Mouse (Mus musculus): Measurements from ENCODE around the gene Nostrin. TPM values are rescaled to one million over a fixed set of nuclear protein-coding genes. Genes with fewer than 3 reads are reported as not detected.

Gene Nostrin
- total RNA-seq, 1 experiment: 2.5 TPM

GRCm38 (mm10) chr2:69128921-69129395 lies 6.6 kb upstream of the Nostrin start:
- no peaks in the 10 kb centered on the region for H3K36me3 ChIP-seq (ENCODE audit: control insufficient read depth, insufficient read depth, low read length, poor library complexity, severe bottlenecking)
- H3K27ac ChIP-seq (ENCODE audit: insufficient read depth, low read depth, low read length, poor library complexity, severe bottlenecking): no peak overlapping the region
- no peak overlapping the region for H3K4me3 ChIP-seq (ENCODE audit: insufficient read depth in 1 of 2, low read depth in 1 of 2, low read length in 2 of 2, poor library complexity in 1 of 2, severe bottlenecking in 1 of 2)
- in situ Hi-C loops (cut with MboI; ENCODE audit: low sequenced_read_pairs in 2 of 2, unreplicated experiment in 2 of 2): no loop called here
- no peak for DNase-seq (ENCODE audit: low read depth, low spot score)
- H3K9me3 ChIP-seq (ENCODE audit: control insufficient read depth, insufficient read depth, low read depth, low read length): no peaks in the 10 kb centered on the region
- no peak for TF ChIP-seq HCFC1 (IDR thresholded peaks at IDR 0.05; ENCODE audit: borderline replicate concordance, insufficient read depth, low read length)
- no peak for TF ChIP-seq ZC3H11A (IDR thresholded peaks at IDR 0.05; ENCODE audit: borderline replicate concordance, low read depth, low read length)
- TF ChIP-seq ZNF384 (IDR thresholded peaks at IDR 0.05; ENCODE audit: low read depth, low read length): no peak
- TF ChIP-seq CHD2 (IDR thresholded peaks at IDR 0.05; ENCODE audit: low read depth, low read length): no peak
- TF ChIP-seq MAFK (IDR thresholded peaks at IDR 0.05; ENCODE audit: insufficient read depth, low read depth, low read length): no peak
- H3K9ac ChIP-seq (ENCODE audit: insufficient read depth, low read depth, low read length, poor library complexity, severe bottlenecking): no peak overlapping the region
- peaks cover 3 to 9% of the 10 kb centered on the region in 2 experiments; a peak in 2 of 4 replicates for H3K4me1 ChIP-seq (ENCODE audit: control insufficient read depth in 2 of 2, insufficient read depth in 2 of 2, low read length in 2 of 2, poor library complexity in 1 of 2)

- in situ Hi-C loops (cut with MboI; ENCODE audit: low sequenced_read_pairs in 2 of 2, unreplicated experiment in 2 of 2): no loop called here
- no peak for DNase-seq (ENCODE audit: low read depth, low spot score)
- no peaks in the 10 kb centered on the region for H3K9me3 ChIP-seq (ENCODE audit: control insufficient read depth, insufficient read depth, low read depth, low read length)
- no peaks in the 10 kb centered on the region for H3K36me3 ChIP-seq (ENCODE audit: control insufficient read depth, insufficient read depth, low read length, poor library complexity, severe bottlenecking)
- H3K4me3 ChIP-seq (ENCODE audit: insufficient read depth in 1 of 2, low read depth in 1 of 2, low read length in 2 of 2, poor library complexity in 1 of 2, severe bottlenecking in 1 of 2): no peak overlapping the region
- peaks cover 3 to 9% of the 10 kb centered on the region in 2 experiments; a peak in 2 of 4 replicates for H3K4me1 ChIP-seq (ENCODE audit: control insufficient read depth in 2 of 2, insufficient read depth in 2 of 2, low read length in 2 of 2, poor library complexity in 1 of 2)
- no peak for TF ChIP-seq ZNF384 (IDR thresholded peaks at IDR 0.05; ENCODE audit: low read depth, low read length)
- TF ChIP-seq ZC3H11A (IDR thresholded peaks at IDR 0.05; ENCODE audit: borderline replicate concordance, low read depth, low read length): no peak
- TF ChIP-seq MAFK (IDR thresholded peaks at IDR 0.05; ENCODE audit: insufficient read depth, low read depth, low read length): no peak
- TF ChIP-seq CHD2 (IDR thresholded peaks at IDR 0.05; ENCODE audit: low read depth, low read length): no peak
- no peak for TF ChIP-seq HCFC1 (IDR thresholded peaks at IDR 0.05; ENCODE audit: borderline replicate concordance, insufficient read depth, low read length)
- no peak overlapping the region for H3K9ac ChIP-seq (ENCODE audit: insufficient read depth, low read depth, low read length, poor library complexity, severe bottlenecking)
- H3K27ac ChIP-seq (ENCODE audit: insufficient read depth, low read depth, low read length, poor library complexity, severe bottlenecking): no peak overlapping the region
Observed at GRCm38 (mm10) chr2:69129425-69130210, 6.0 kb upstream of the Nostrin start.

- no peak overlapping the region for H3K27ac ChIP-seq (ENCODE audit: insufficient read depth, low read depth, low read length, poor library complexity, severe bottlenecking)
- no peak for TF ChIP-seq HCFC1 (IDR thresholded peaks at IDR 0.05; ENCODE audit: borderline replicate concordance, insufficient read depth, low read length)
- TF ChIP-seq MAFK (IDR thresholded peaks at IDR 0.05; ENCODE audit: insufficient read depth, low read depth, low read length): no peak
- TF ChIP-seq CHD2 (IDR thresholded peaks at IDR 0.05; ENCODE audit: low read depth, low read length): no peak
- no peak for TF ChIP-seq ZC3H11A (IDR thresholded peaks at IDR 0.05; ENCODE audit: borderline replicate concordance, low read depth, low read length)
- no peak for TF ChIP-seq ZNF384 (IDR thresholded peaks at IDR 0.05; ENCODE audit: low read depth, low read length)
- in situ Hi-C loops (cut with MboI; ENCODE audit: low sequenced_read_pairs in 2 of 2, unreplicated experiment in 2 of 2): no loop called here
Observed at GRCm38 (mm10) chr2:69132046-69132445, 3.6 kb upstream of the Nostrin start.

GRCm38 (mm10) chr2:69132488-69133040 lies 3.0 kb upstream of the Nostrin start:
- no peak for DNase-seq (ENCODE audit: low read depth, low spot score)
- no peak overlapping the region for H3K4me3 ChIP-seq (ENCODE audit: insufficient read depth in 1 of 2, low read depth in 1 of 2, low read length in 2 of 2, poor library complexity in 1 of 2, severe bottlenecking in 1 of 2)
- TF ChIP-seq CHD2 (IDR thresholded peaks at IDR 0.05; ENCODE audit: low read depth, low read length) (no peak), HCFC1 (IDR thresholded peaks at IDR 0.05; ENCODE audit: borderline replicate concordance, insufficient read depth, low read length) (no peak), ZNF384 (IDR thresholded peaks at IDR 0.05; ENCODE audit: low read depth, low read length) (no peak), MAFK (IDR thresholded peaks at IDR 0.05; ENCODE audit: insufficient read depth, low read depth, low read length) (no peak), ZC3H11A (IDR thresholded peaks at IDR 0.05; ENCODE audit: borderline replicate concordance, low read depth, low read length) (no peak)
- H3K36me3 ChIP-seq (ENCODE audit: control insufficient read depth, insufficient read depth, low read length, poor library complexity, severe bottlenecking): no peaks in the 10 kb centered on the region
- in situ Hi-C loops (cut with MboI; ENCODE audit: low sequenced_read_pairs in 2 of 2, unreplicated experiment in 2 of 2): no loop called here
- H3K9me3 ChIP-seq (ENCODE audit: control insufficient read depth, insufficient read depth, low read depth, low read length): no peaks in the 10 kb centered on the region
- H3K4me1 ChIP-seq (ENCODE audit: control insufficient read depth in 2 of 2, insufficient read depth in 2 of 2, low read length in 2 of 2, poor library complexity in 1 of 2): peaks cover 3 to 9% of the 10 kb centered on the region in 2 experiments; a peak in 2 of 4 replicates
- no peak overlapping the region for H3K9ac ChIP-seq (ENCODE audit: insufficient read depth, low read depth, low read length, poor library complexity, severe bottlenecking)
- H3K27ac ChIP-seq (ENCODE audit: insufficient read depth, low read depth, low read length, poor library complexity, severe bottlenecking): no peak overlapping the region

More at GRCm38 (mm10) chr2:69132046-69132445, 3.6 kb upstream of the Nostrin start:
- no peak overlapping the region for H3K9ac ChIP-seq (ENCODE audit: insufficient read depth, low read depth, low read length, poor library complexity, severe bottlenecking)
- H3K4me1 ChIP-seq (ENCODE audit: control insufficient read depth in 2 of 2, insufficient read depth in 2 of 2, low read length in 2 of 2, poor library complexity in 1 of 2): peaks cover 3 to 9% of the 10 kb centered on the region in 2 experiments; a peak in 2 of 4 replicates
- H3K9me3 ChIP-seq (ENCODE audit: control insufficient read depth, insufficient read depth, low read depth, low read length): no peaks in the 10 kb centered on the region
- H3K36me3 ChIP-seq (ENCODE audit: control insufficient read depth, insufficient read depth, low read length, poor library complexity, severe bottlenecking): no peaks in the 10 kb centered on the region
- H3K4me3 ChIP-seq (ENCODE audit: insufficient read depth in 1 of 2, low read depth in 1 of 2, low read length in 2 of 2, poor library complexity in 1 of 2, severe bottlenecking in 1 of 2): no peak overlapping the region
- peak; percentile 33 for DNase-seq (ENCODE audit: low read depth, low spot score)
